Mouse (Mus musculus): ENCODE results near the gene Trpm2. TPM values are rescaled to one million over a fixed set of nuclear protein-coding genes. Genes with fewer than 3 reads are reported as not detected.
"Not testable (repeated sequence)": the region's sequence is repeated elsewhere in the genome, so short reads cannot be mapped to it uniquely, and the experiment has no call there.

The Trpm2 gene
- polyA plus RNA-seq, 1 experiment from 2014 or later = 0.59 TPM

DNA sequence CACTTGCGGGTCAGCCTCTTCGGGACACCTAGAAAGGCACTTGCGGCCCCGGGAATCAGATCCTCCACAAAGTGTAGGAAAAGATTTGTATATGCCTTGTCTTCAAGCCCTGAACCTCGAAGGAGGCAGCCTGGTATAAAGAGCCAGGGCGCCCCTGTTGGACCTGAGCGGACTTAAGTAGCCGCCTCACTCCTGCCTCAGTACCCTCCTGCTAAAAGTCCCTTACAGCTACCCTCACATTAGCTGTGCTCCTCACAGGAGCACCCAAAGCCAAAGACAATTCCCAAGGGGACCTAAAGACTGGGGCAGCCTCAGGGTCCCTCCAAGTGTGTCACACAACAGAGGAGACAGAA, 414 bp downstream of the Trpm2 start:
- H3K27ac ChIP-seq (ENCODE audit: low read length) = no peak overlapping the region
- H3K4me2 ChIP-seq (replicated peaks; ENCODE audit: low read depth, low read length) = peak overlapping the region; percentile 50
- H3K4me3 ChIP-seq (ENCODE audit: low read length) = peak overlapping the region; percentile 26
- peaks cover 25% of the 10 kb centered on the region for H3K27me3 ChIP-seq (ENCODE audit: insufficient read depth, low read length)
- 0 out of 2 replicates have a peak, but pooled peaks cover 3% of the 10 kb centered on the region for H3K4me1 ChIP-seq (ENCODE audit: insufficient read depth, low read length)
- ATAC-seq (ENCODE audit: low FRiP score, low TSS enrichment) = no peak; the same call in 1 of the 2 replicates
- 16% methylated on average over 8 of the region's 8 CpGs for WGBS
- H3K36me3 ChIP-seq (ENCODE audit: insufficient read depth, low read length) = no peaks in the 10 kb centered on the region
- H3K9ac ChIP-seq (replicated peaks; ENCODE audit: low read length) = no peak overlapping the region
- no peaks in the 10 kb centered on the region for H3K9me3 ChIP-seq (ENCODE audit: low read length)

GRCm38 (mm10) chr10:77969274-77969972, 940 bp downstream of the Trpm2 start:
- H3K27me3 ChIP-seq (ENCODE audit: insufficient read depth, low read length) = peaks cover 25% of the 10 kb centered on the region
- no peak overlapping the region for H3K27ac ChIP-seq (ENCODE audit: low read length)
- ATAC-seq (ENCODE audit: low FRiP score, low TSS enrichment) = peak; percentile 67; the same call in 1 of the 2 replicates
- WGBS = 3% methylated on average over 26 of the region's 26 CpGs
- H3K4me2 ChIP-seq (replicated peaks; ENCODE audit: low read depth, low read length) = peak overlapping the region; percentile 50
- H3K4me1 ChIP-seq (ENCODE audit: insufficient read depth, low read length) = 0 out of 2 replicates have a peak, but pooled peaks cover 3% of the 10 kb centered on the region
- peak overlapping the region; percentile 26 for H3K4me3 ChIP-seq (ENCODE audit: low read length)
- no peaks in the 10 kb centered on the region for H3K9me3 ChIP-seq (ENCODE audit: low read length)
- H3K9ac ChIP-seq (replicated peaks; ENCODE audit: low read length) = no peak overlapping the region
- no peaks in the 10 kb centered on the region for H3K36me3 ChIP-seq (ENCODE audit: insufficient read depth, low read length)

GRCm38 (mm10) chr10:77963971-77964370, 6.4 kb downstream of the Trpm2 start:
- Histone ChIP-seq H3K36me3 (ENCODE audit: insufficient read depth, low read length) (no peaks in the 10 kb centered on the region), H3K4me3 (ENCODE audit: low read length) (no peak overlapping the region), H3K27ac (ENCODE audit: low read length) (no peak overlapping the region), H3K9ac (replicated peaks; ENCODE audit: low read length) (no peak overlapping the region), H3K9me3 (ENCODE audit: low read length) (no peaks in the 10 kb centered on the region), H3K27me3 (ENCODE audit: insufficient read depth, low read length) (peaks cover 10% of the 10 kb centered on the region), H3K4me1 (ENCODE audit: insufficient read depth, low read length) (no peaks in the 10 kb centered on the region), H3K4me2 (replicated peaks; ENCODE audit: low read depth, low read length) (no peak overlapping the region)
- no peak for ATAC-seq (ENCODE audit: low FRiP score, low TSS enrichment)
- WGBS = 77% methylated on average over 6 of the region's 6 CpGs

GRCm38 (mm10) chr10:77962725-77963124, 7.6 kb downstream of the Trpm2 start:
- ATAC-seq (ENCODE audit: low FRiP score, low TSS enrichment) = no peak
- Histone ChIP-seq H3K9me3 (ENCODE audit: low read length) (no peaks in the 10 kb centered on the region), H3K36me3 (ENCODE audit: insufficient read depth, low read length) (no peaks in the 10 kb centered on the region), H3K4me1 (ENCODE audit: insufficient read depth, low read length) (no peaks in the 10 kb centered on the region), H3K27ac (ENCODE audit: low read length) (no peak overlapping the region), H3K9ac (replicated peaks; ENCODE audit: low read length) (no peak overlapping the region), H3K4me2 (replicated peaks; ENCODE audit: low read depth, low read length) (no peak overlapping the region), H3K27me3 (ENCODE audit: insufficient read depth, low read length) (no peaks in the 10 kb centered on the region), H3K4me3 (ENCODE audit: low read length) (no peak overlapping the region)
- WGBS = 89% methylated on average over 2 of the region's 2 CpGs

GRCm38 (mm10) chr10:77950468-77950867, 19.9 kb downstream of the Trpm2 start:
- not testable (repeated sequence) for H3K27me3 ChIP-seq (ENCODE audit: insufficient read depth, low read length); H3K4me1 ChIP-seq (ENCODE audit: insufficient read depth, low read length); H3K9ac ChIP-seq (replicated peaks; ENCODE audit: low read length); ATAC-seq (ENCODE audit: low FRiP score, low TSS enrichment); H3K4me2 ChIP-seq (replicated peaks; ENCODE audit: low read depth, low read length); H3K27ac ChIP-seq (ENCODE audit: low read length); H3K36me3 ChIP-seq (ENCODE audit: insufficient read depth, low read length); H3K9me3 ChIP-seq (ENCODE audit: low read length); H3K4me3 ChIP-seq (ENCODE audit: low read length)
- WGBS = 95% methylated on average over 8 of the region's 12 CpGs

DNA sequence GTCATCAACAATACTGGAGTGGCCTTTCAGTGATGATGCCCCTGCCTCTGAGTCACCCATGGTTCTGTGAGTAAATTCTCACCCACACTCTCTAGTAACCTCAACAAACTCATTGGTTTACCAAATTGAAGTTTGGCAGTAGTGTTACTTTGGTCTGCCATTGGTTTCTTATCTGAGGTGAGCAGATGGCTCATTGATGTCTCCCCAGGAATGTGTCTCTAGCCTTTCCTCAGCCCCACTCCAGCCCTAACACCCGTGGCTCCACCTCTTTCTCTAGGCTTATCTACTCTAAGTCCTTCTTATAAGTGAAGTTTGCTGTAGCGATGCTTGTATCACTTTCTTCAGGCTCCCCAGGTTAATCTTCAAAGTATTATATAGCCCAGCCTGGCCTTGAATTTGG, 30.7 kb downstream of the Trpm2 start:
- Histone ChIP-seq H3K9me3 (ENCODE audit: low read length) (no peaks in the 10 kb centered on the region), H3K27me3 (ENCODE audit: insufficient read depth, low read length) (no peaks in the 10 kb centered on the region), H3K27ac (ENCODE audit: low read length) (no peak overlapping the region), H3K4me3 (ENCODE audit: low read length) (no peak overlapping the region), H3K4me1 (ENCODE audit: insufficient read depth, low read length) (no peaks in the 10 kb centered on the region), H3K36me3 (ENCODE audit: insufficient read depth, low read length) (no peaks in the 10 kb centered on the region), H3K4me2 (replicated peaks; ENCODE audit: low read depth, low read length) (no peak overlapping the region), H3K9ac (replicated peaks; ENCODE audit: low read length) (no peak overlapping the region)
- 79% methylated on average over 2 of the region's 2 CpGs for WGBS
- ATAC-seq (ENCODE audit: low FRiP score, low TSS enrichment) = no peak

- WGBS = 85% methylated on average over 10 of the region's 10 CpGs
- ATAC-seq (ENCODE audit: low FRiP score, low TSS enrichment) = no peak
Observed at GRCm38 (mm10) chr10:77927375-77927774, 43.0 kb downstream of the Trpm2 start.

GRCm38 (mm10) chr10:77926140-77926539, 44.2 kb downstream of the Trpm2 start:
- 51% methylated on average over 7 of the region's 7 CpGs for WGBS
- no peak for ATAC-seq (ENCODE audit: low FRiP score, low TSS enrichment)

More at GRCm38 (mm10) chr10:77927375-77927774, 43.0 kb downstream of the Trpm2 start:
- H3K36me3 ChIP-seq (ENCODE audit: insufficient read depth, low read length) = no peaks in the 10 kb centered on the region
- H3K9me3 ChIP-seq (ENCODE audit: low read length) = no peaks in the 10 kb centered on the region
- H3K4me2 ChIP-seq (replicated peaks; ENCODE audit: low read depth, low read length) = no peak overlapping the region
- H3K27me3 ChIP-seq (ENCODE audit: insufficient read depth, low read length) = no peaks in the 10 kb centered on the region
- H3K27ac ChIP-seq (ENCODE audit: low read length) = no peak overlapping the region
- no peaks in the 10 kb centered on the region for H3K4me1 ChIP-seq (ENCODE audit: insufficient read depth, low read length)
- H3K9ac ChIP-seq (replicated peaks; ENCODE audit: low read length) = no peak overlapping the region
- H3K4me3 ChIP-seq (ENCODE audit: low read length) = no peak overlapping the region

DNA sequence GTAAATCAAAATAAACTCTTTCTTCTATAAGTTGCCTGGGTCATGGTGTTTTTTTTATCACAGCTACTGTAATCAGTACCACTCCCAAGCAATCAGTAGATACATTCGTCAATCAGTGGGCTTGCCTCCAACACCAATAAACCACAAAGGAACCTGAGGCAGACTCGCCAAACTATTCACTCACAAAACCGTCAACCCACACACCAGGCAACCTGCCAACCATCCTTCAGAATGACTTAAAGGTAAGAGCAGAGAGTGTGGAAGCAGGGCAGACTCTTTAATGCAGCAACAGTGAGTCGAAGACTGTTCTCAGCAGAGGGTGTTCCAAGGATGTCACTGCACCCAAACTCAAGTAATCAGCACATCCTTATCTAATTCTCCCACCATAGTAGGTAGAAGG, 47.7 kb downstream of the Trpm2 start:
- H3K4me2 ChIP-seq (replicated peaks; ENCODE audit: low read depth, low read length) = no peak overlapping the region
- no peak overlapping the region for H3K9ac ChIP-seq (replicated peaks; ENCODE audit: low read length)
- ATAC-seq (ENCODE audit: low FRiP score, low TSS enrichment) = no peak
- no peaks in the 10 kb centered on the region for H3K36me3 ChIP-seq (ENCODE audit: insufficient read depth, low read length)
- no peaks in the 10 kb centered on the region for H3K4me1 ChIP-seq (ENCODE audit: insufficient read depth, low read length)
- H3K27ac ChIP-seq (ENCODE audit: low read length) = no peak overlapping the region
- no peaks in the 10 kb centered on the region for H3K27me3 ChIP-seq (ENCODE audit: insufficient read depth, low read length)
- no peaks in the 10 kb centered on the region for H3K9me3 ChIP-seq (ENCODE audit: low read length)
- no peak overlapping the region for H3K4me3 ChIP-seq (ENCODE audit: low read length)
- 49% methylated on average over 4 of the region's 4 CpGs for WGBS

More at GRCm38 (mm10) chr10:77926140-77926539, 44.2 kb downstream of the Trpm2 start:
- no peaks in the 10 kb centered on the region for H3K4me1 ChIP-seq (ENCODE audit: insufficient read depth, low read length)
- H3K36me3 ChIP-seq (ENCODE audit: insufficient read depth, low read length) = no peaks in the 10 kb centered on the region
- no peak overlapping the region for H3K9ac ChIP-seq (replicated peaks; ENCODE audit: low read length)
- H3K4me3 ChIP-seq (ENCODE audit: low read length) = no peak overlapping the region
- no peaks in the 10 kb centered on the region for H3K9me3 ChIP-seq (ENCODE audit: low read length)
- H3K4me2 ChIP-seq (replicated peaks; ENCODE audit: low read depth, low read length) = no peak overlapping the region
- H3K27me3 ChIP-seq (ENCODE audit: insufficient read depth, low read length) = no peaks in the 10 kb centered on the region
- H3K27ac ChIP-seq (ENCODE audit: low read length) = no peak overlapping the region

DNA sequence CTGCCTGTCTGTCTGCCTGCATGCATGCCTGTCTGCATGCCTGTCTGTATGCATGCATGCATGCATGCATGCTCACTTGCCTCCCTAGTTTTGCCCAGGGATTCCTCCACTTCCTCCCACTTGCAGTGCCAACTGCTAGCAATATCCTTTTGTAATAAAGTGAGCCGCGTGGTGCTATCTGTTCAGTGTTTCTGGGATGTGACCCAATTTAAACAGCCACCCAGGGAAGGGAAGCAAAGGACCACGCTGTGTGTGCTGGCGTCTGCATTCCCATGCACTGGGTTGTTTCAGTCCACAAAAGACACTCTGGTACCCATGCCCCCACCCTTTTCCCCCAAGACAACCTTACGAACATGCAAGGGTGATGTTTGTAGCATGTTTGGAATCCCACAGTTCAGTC, 49.4 kb downstream of the Trpm2 start:
- Histone ChIP-seq H3K27ac (ENCODE audit: low read length) (no peak overlapping the region), H3K36me3 (ENCODE audit: insufficient read depth, low read length) (no peaks in the 10 kb centered on the region), H3K4me3 (ENCODE audit: low read length) (no peak overlapping the region), H3K4me2 (replicated peaks; ENCODE audit: low read depth, low read length) (no peak overlapping the region), H3K27me3 (ENCODE audit: insufficient read depth, low read length) (no peaks in the 10 kb centered on the region), H3K4me1 (ENCODE audit: insufficient read depth, low read length) (no peaks in the 10 kb centered on the region), H3K9me3 (ENCODE audit: low read length) (no peaks in the 10 kb centered on the region), H3K9ac (replicated peaks; ENCODE audit: low read length) (no peak overlapping the region)
- ATAC-seq (ENCODE audit: low FRiP score, low TSS enrichment) = no peak
- WGBS = 64% methylated on average over 5 of the region's 5 CpGs
